Mouse (Mus musculus) embryonic fibroblast, embryonic 13.5 days (primary cell): Measurements from ENCODE around the gene Dennd1b.

ENCODE experiments used
- CTCF ChIP-seq: IDR thresholded peaks from 2 replicates; pipeline ENCODE4 v1.5.1; 2011; ENCODE audit warnings: mild to moderate bottlenecking, control low read depth, low read length, moderate library complexity, borderline replicate concordance; ENCODE audit not compliant: insufficient read depth
- POLR2A ChIP-seq: IDR thresholded peaks from 2 replicates; pipeline ENCODE4 v1.6.1; 2011; ENCODE audit warnings: low read depth, mild to moderate bottlenecking, control low read depth, low read length, moderate library complexity

GRCm38 (mm10) chr1:139053003-139053402 lies 89.8 kb downstream of the Dennd1b start:
- TF ChIP-seq CTCF (no peak), POLR2A (no peak)
